Mouse (Mus musculus) bone marrow macrophage, adult 2 months (primary cell): Measurements from ENCODE around the gene Olfr1500.

Experiments
- CTCF ChIP-seq: IDR thresholded peaks from 2 replicates; pipeline ENCODE4 v1.5.1; 2012; ENCODE audit warnings: low read depth, mild to moderate bottlenecking, low read length, moderate library complexity
- POLR2A ChIP-seq: IDR thresholded peaks from 2 replicates; pipeline ENCODE4 v1.6.1; 2012; ENCODE audit warnings: mild to moderate bottlenecking, low read depth, low read length, borderline replicate concordance

- TF ChIP-seq CTCF (no peak), POLR2A (no peak)
These were observed 52.7 kb downstream of the Olfr1500 start, which contains the start of gene Olfr1496 for GRCm38 (mm10) chr19:13777578-13777977.
